Mouse (Mus musculus): ENCODE measurements around the gene Borcs5.
A peak's percentile ranks its signal among the peaks of the same experiment; 100 is the strongest.

Borcs5 gene

DNA sequence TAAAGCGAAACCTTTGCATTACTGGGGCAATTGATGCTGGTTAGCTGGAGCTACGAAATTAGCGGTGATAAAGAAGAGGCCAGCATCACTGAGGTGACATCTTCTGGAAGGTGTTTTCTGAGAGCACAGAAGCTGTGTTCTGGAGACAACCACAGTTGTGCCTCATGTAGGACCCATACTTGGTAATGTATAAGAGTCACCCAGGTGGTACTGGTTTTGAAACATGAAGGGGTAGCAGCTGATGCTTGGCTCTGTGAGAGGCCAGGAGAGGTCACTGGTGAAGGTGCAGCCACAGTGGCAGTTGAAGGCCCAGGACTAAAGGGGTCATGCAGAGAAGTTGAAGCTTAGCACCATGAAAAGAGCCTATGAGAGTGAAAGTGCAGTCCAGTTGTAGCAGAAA lies at the start of gene Borcs5:
Gene Borcs5, plus strand, starts transcription at position 301 of the 400 bp plus-strand sequence.
- no peak for DNase-seq (ENCODE audit: low read depth)

DNA sequence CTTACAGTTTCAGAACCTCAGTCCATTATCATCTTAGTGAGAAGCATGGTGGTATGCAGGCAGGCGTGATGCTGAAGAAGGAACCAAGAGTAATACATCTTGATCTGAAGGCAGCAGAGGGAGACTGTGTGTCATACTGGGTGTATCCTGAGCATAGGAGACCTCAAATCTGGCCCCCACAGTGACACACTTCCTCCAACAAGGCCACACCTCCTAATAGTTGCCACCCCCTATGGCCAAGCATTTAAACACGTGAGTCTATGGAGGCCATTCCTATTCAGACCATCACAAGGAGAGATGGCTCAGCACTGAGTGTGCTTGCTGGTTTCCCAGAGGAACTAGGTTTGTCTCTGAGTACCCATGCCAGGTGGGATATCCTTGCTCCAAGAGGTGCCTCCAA lies 47.7 kb upstream of the Borcs5 start:
- DNase-seq (ENCODE audit: low read depth) = no peak

DNA sequence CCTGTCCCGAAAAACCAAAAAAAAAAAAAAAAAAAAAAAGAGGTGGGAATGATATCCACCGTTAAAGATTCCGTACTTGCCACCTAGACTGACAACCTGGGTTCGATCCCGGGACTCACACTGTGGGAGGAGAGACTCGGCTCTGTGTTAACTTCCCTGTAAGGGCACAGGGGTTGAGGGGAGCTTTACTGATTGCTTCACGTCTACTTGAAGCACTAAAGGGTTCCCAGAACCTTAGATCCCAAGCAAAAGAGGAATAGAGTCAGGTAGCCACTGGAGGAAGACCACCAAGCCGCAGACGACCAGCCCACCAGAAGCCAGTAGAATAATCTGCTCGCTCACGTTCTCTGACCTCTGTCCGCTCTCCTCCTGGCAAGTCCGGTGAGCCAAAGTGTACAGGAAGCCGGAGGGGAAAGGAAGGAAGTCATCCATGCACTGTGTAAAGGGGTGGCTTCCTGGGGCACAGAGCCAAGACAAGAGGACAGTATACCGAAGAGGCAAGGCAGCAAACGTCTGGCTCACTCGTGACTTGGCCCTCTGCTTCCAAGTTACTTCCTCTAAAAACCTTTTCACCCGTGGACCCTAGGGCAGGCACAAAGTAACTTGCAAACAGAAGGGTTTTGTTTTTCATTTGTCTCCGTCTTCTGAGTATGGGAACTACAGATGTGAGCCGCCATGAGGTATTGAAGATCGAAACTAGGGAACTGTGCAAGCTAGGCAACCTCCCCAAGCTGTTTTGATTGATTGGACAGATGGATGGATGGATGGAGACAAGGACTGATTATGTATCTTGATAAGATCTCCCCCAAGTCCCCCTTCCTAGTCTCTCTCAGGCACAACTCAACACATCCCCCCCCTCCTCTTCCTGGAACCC lies 44.5 kb upstream of the Borcs5 start:
- DNase-seq (ENCODE audit: low read depth) = no peak

DNA sequence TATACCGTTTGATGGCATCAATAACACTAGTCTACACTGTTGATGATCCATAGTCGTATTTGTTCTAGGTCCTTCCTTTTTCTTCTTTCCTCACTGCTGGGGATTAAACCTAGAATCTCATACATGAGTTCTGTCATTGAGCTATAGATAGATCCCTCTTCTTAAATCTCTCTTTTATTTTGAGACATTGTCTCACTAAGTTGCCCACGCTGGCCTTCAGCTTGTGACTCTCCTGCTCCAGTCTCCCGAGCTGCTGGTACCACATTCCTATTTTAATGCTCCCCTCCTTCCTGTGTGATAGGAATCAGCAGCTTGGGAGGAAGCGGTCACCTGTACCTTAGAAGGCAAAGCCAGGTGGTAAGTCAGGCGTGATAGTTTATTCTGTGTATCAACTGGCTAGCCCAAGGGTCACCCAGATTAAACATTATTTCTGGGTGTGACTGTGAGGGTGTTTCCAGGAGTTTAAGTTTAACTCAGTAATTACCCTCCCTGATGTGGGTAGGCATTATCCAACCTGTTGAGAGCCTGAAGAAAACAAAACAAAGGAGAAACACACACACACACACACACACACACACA lies 41.6 kb upstream of the Borcs5 start:
- DNase-seq (ENCODE audit: low read depth) = no peak

DNA sequence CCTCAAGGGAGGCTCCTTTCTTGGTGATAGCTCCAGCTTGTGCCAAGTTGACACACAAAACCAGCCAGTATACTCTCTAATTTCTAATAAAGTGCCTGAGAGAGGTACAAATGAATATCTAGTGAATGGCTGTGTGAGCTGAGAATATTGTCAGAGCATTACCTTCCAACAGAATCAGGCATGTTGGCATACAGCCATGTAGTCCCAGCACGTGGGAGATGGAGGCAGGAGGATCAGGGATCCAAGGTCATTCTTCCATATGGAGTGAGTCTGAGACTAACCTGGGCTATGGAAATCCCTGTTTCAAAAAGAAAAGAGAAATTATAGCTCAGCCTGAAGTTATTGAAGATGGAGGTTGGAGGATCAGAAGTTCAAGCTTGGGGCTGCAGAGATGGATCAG lies 40.1 kb upstream of the Borcs5 start:
- DNase-seq (ENCODE audit: low read depth) = no peak

DNA sequence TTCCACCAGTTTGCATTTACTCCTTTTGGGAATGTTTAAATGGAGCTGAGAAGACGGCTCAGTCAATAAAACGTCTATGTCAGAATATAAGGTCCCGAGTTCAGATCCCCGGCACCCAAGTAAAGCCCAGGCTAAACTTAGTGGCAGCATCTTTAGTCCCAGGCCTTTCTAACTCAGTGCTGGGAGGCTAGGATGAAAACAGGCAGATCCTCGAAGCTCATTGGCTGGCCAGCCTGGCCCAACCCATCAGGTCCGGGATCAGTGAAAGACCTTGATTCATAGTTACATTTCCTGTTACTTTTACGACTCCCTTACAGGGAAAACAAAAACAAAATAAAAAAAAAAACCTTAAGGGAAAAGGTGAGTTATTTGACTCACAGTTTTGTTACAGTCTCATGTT lies 38.2 kb upstream of the Borcs5 start:
- DNase-seq (ENCODE audit: low read depth) = peak; percentile 31

DNA sequence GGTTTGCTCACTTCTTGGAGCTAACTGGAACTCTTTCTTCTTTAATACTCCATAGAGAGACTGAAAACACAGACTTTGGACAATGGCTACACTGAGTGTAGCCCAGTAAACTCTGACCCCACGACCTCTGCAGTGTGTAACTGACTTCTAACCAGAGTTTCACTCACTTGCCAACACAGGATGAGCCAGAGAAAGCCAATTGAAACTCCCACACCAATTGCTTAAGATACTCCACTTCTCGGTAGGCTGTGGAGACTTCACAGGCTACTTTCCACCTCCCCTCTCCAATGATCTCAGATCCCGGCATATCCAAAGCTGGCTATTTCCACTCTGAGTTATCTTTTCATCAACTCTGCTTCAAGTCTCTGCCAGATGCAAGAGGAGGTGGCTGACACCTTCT lies 37.5 kb upstream of the Borcs5 start:
- no peak for DNase-seq (ENCODE audit: low read depth)

DNA sequence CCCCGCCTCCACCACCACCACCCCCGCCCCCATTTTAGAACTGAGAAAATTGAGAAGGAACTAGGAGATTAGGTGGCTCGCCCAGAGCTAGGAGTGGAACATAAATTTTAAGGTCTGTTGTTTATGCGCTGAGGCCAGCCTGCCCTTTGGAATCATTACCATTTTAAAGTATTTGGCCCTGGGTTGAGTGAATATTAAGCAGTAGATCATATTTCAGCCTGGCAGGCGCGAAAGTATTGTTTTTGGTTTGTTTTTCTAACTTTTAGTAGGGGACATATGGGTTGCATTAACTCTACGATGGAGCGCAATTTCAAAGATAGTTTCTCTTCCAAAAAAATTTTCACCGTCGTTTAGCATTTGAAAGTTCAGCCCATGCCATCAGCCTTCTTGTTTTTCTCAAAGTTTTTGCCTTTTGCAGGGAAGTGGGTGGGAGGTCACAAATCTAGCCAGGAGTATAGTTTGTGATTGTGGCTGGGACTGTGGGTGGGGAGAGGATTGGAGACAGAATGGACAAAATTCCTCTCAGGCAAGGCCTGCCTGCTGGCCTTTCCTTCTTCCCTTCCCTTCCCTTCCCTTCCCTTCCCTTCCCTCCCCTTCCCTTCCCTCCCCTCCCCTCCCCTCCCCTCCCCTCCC lies 36.8 kb upstream of the Borcs5 start:
- no peak for DNase-seq (ENCODE audit: low read depth)

DNA sequence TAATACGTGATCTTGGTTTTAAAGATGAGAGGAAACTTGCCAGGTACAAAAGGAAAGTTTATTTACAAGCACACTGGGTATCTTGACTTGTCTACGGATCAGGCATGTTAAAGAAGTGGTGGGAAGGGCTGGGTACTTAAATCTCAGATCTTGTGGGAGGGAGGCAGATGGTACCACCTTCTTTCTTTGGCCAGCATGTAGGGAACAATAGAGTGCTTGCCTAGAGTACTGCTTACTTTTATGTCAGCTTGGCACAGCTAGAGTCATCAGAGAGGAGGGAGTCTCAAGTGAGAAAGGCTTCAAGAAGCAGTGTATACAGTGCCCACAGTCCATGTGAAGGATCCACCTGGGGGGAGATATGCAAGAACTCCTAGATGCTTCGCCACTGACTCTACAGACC lies 34.1 kb upstream of the Borcs5 start:
- DNase-seq (ENCODE audit: low read depth) = no peak

DNA sequence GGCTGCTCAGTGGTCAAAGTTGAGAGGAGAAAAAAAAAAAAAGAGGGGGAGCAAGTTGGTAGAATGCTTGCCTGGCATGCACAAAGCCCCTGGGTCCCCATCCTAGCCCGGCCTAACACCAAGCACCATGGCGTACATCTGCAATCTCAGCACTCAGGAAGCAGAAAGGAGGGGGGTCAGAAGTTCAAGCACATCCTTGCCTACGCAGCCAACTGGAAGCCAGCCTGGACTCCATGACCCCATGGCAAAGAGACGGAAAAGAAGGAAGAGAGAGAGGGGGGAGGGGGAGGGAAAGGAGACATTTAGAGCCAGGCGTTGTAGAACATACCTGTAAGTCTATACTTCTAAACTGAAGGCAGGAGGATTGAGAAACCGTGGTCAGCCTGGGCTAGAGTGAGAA lies 32.8 kb upstream of the Borcs5 start:
- DNase-seq (ENCODE audit: low read depth) = no peak

DNA sequence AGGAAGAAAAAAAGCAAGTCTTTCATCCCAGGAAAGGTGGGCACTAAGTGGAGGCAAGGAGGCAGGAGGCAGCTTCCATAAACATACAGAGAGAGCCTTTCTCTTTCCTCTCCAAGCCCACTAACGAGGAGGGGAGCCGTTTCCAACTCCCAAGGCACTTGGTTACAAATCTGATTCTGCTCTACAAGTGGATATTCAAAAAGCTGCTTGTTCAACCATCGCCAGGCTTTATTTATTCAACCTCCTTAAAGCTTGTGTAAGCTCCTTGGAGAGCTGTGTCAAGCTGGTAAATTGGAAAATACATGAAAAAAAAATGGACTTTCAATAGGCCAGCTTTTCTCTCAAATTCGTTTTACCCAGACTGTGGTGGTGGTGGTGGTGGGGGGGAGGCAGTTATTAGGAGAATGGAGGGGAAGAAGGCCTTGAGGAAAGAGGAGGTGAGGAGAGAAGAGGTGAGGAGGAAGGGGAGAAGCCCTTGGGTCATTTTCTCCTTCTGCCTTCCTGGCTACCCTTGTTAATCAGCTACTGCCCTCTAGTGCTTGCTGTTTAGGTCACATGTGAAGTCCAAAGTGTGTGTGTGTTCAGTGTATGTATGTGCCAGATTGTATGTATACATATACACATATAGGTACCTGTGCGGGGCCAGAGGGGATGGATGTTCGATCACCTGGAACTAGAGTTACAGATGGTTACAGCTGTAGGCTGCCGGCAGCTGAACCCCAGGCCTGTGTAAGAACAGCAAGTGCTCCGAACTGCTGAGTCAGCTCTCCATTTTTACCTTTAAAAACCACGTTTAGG lies 32.2 kb upstream of the Borcs5 start:
- peak; percentile 21 for DNase-seq (ENCODE audit: low read depth)

DNA sequence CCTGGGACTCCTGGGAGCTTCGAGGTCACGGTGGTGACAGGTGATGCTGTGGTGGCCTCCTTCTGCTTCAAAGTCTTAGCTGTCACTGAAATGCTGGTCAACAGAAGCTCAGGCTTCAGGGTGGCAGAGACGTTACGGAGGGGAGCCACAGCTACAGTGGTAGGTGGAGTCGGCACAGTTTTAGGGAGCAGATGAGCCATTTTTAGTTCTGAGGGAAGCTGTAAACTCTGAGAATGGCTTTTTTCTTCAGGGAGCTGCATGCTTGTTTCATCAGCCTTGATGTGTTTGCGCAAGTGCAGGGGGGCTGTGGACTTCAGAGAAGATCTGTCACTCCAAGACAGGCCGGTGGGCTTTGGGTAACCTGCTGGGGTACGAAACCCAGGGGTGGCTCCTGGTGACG lies 28.9 kb upstream of the Borcs5 start:
- DNase-seq (ENCODE audit: low read depth) = no peak

DNA sequence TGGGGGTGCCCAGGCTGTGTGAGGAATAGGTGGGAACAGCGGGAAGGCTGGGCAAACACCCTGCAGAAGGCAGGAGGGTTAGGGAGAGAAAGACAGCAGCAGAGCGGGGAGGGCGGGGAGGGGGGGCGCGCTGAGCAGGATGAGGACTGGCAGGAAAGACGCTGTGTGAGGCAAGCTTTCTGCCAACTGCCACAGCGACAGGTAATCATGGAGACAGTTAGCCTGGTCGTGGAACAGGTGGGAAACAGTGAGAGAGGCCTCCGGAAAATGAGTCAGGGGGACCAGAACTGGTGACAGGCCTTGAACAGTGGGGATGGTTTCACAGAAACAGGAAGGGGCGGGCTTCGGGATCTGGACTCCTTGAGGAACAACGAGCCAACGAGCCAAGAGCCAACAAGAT lies 27.4 kb upstream of the Borcs5 start:
- no peak for DNase-seq (ENCODE audit: low read depth)

DNA sequence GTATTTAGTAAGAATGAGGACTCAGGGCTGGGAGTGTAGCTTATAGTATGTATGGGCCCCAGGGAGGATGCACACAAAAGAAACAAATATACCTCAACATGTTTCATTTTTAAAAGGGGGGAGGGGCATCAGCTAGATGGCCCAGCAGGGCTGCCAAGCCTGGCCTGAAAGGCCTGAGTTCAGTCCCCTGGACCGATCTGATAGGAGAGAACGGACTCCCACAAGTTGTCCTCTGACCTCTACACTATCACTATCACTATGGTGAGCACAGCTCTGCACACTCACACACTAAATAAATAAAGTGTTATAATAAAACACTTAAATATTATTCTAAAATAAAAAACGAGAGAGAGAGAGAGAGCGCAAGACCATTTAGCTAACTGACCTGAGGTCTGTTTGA lies 25.0 kb upstream of the Borcs5 start:
- DNase-seq (ENCODE audit: low read depth) = no peak

DNA sequence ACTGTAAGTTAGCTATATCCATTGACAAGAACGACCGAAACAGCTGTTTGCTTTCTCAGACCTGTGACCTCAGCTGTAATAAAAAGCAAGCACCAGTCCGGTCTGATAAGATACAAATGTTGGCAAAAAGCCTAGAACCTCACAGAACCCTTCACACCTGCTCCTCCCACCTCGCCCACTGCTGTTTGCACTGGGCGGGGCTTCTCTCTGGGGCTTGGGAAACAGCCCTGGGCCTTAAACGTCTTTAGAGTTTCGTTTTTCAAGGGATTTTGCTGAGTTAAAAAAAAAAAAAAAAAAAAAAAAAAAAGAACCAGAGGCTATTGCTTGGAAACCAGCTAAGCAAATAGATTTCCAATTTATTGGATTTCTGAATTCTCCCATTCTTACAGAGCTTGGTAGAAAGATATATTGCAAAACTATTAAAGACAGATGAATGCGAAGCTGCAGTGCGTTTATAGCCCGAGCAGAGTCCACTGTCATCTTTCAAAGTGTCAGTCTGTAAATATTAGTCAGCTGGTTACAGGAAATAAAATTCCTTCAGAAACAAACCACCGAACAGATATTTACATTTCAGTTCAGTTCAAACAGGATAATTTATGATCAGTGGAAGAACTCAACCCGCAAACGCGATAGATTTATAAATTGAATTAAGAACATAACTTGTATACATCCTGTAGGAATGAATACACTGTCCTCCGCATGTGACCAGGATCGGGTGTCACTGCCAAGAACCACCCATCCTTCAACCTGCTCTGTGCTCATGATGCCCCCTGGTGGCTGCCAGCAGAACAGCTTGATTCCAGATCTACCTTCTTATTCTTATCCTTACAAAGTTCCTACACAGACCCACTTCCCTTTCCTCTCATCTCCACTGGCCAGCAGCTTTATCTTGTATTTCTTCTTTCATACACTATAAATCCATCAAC lies 24.3 kb upstream of the Borcs5 start:
- peak; percentile 77 for DNase-seq (ENCODE audit: low read depth)

DNA sequence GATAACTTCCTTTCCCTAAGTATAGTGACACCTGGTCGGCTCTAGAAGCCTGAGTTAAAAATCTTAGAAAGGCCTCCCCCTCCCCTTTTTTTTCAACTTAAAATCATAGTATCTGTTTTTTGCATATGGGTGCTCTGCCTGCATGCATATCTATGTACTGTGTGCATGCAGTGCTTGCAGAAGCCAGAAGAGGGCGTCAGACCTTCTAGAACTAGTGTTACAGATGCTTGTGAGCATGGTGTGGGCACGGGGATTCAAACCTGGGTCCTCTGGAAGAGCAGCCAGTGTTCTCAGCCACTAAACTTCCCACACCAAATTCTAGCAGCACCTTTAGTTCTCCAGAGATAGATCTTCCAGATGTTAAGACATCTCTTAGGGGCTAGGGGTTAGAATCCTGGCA lies 21.7 kb upstream of the Borcs5 start:
- DNase-seq (ENCODE audit: low read depth) = no peak

DNA sequence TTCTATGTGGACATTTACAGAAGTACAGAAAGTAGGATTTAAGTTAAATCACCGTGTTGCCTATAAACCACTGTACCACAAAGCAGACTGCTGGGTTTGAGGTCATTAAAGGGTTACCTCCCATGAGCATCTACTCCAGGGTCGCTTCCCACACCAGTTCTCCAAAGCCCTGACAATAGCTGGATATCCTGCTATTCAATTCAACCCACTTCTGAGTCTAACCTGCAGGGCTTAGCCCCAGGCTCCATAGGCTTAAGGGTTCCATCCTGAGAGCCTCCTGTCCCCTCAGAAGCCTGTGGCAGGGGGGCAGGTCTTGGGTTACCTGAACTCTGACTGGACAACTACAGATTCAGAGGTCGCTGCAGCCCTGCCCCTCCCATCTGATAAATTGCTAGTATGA lies 19.2 kb upstream of the Borcs5 start:
- DNase-seq (ENCODE audit: low read depth) = no peak

DNA sequence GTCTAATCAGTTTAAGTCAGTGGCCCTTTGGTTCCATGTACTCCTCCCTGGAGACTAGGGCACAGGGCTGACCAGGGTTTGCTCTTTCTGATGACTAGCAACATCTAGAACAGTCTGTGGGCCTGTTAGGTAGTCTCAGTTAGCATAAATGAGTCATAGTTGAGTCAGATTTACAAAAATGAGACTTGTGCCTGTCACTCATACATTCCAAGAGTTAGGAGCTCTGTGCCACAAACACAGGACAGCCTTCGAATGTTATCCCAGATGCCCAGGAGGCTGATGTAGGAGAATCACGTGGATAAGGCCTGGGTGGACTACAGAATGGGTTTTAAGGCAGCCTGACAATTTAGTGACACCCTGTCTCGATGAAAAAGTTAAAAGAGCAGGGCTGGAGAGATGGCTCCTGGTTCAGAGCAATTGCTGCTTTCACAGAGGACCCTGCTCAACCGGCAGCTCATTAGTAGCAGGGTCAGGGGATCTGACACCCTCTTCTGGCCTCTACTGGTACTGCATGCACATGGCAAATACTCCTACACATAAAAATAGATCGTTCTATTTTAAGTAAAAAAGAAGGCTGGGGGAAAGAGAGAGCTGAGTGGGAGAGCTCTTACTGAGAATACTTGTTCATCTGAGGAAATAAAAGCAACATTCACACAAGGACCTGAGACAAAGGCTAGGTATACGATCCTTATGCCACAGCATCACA lies 18.3 kb upstream of the Borcs5 start:
- DNase-seq (ENCODE audit: low read depth) = peak; percentile 36

DNA sequence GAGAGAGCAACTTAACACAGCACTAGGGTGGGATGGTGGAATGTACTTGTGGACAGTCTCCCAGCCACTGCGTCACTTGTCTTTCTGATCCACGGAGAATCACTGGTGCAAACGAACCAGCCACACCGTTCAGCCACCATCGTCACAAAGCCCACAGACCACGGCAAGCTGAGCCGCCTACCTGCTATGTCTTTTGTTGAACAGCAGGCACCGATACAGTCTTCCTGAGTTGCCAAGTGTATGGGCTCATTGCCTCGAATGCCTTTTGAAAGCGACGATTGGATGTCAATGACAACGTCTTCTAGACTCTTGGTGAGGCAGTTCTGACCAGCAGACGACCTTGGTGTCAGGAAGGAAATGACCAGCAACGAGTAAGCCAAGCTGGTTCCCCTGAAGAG lies 17.8 kb upstream of the Borcs5 start:
- DNase-seq (ENCODE audit: low read depth) = no peak

DNA sequence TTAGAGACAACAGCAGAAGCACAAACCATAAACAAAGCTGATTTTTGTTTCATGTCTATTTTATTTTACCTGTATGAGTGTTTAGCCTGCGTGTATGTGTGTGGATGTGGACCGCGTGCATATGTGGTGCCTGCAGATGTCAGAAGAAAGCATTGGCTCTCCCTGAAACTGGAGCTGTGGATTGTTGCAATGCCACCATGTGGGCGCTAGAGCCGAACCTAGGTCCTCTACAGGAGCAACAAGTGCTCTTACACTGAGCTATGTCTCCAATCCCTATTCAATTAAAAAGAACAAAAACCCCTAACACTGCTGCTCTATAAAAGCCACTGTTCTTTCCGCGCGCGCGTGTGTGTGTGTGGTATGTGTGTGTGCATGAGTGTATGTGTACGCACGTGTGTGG lies 13.9 kb upstream of the Borcs5 start:
- DNase-seq (ENCODE audit: low read depth) = no peak

DNA sequence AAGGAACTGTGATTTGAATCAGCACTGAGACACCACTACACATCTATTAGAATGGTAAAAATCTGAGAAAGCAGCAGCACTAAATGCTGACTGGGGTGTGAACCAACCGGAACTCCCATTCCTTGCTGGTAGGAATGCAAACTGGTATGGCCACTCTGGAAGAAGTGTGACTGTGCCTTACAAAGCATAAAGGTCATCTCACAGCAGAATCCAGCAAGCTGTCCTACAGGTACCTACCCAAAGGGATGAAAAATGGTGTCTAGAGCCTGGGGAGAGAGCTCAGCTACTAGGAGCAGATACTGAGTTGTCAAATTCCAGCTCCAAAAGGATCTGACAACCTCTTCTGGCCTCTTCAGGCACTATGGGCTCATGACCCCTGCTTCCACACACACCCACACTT lies 12.7 kb upstream of the Borcs5 start:
- DNase-seq (ENCODE audit: low read depth) = no peak

Measured in c-Kit-positive CD71-positive TER-119-negative erythroid progenitor cells, embryonic 14.5 days (primary cell).